Mouse (Mus musculus) embryonic facial prominence, embryonic 14.5 days (tissue): Measurements from ENCODE around the gene Marc2. TPM values are rescaled to one million over a fixed set of nuclear protein-coding genes. Genes with fewer than 3 reads are reported as not detected.
A peak's percentile ranks its signal among the peaks of the same experiment; 100 is the strongest.

Source experiments
- ATAC-seq: fragments of 200-750 bp; cut with Nextera tagmentation; 2 replicates; pipeline ENCODE4 v1.8.0; 2017; ENCODE audit warnings: low read depth, moderate number of reproducible peaks, moderate TSS enrichment
- DNase-seq: peaks from one replicate; pipeline ENCODE4 v3.0.0-alpha.2; 2015; ENCODE audit warnings: low spot score
- H3K27ac ChIP-seq: fragments of 300-500 bp; sonication (generic); replicated peaks from 2 replicates; pipeline ENCODE4 v1.5.1; 2014; ENCODE audit warnings: low read depth, mild to moderate bottlenecking, low read length, moderate library complexity
- H3K27me3 ChIP-seq: fragments of 300-500 bp; sonication (generic); replicated peaks from 2 replicates; pipeline ENCODE4 v1.6.1; 2014; ENCODE audit warnings: low read length; ENCODE audit not compliant: control insufficient read depth, insufficient read depth
- H3K36me3 ChIP-seq: fragments of 300-500 bp; sonication (generic); 2 replicates; pipeline ENCODE4 v1.6.1; 2014; ENCODE audit warnings: low read length, mixed read lengths; ENCODE audit not compliant: control insufficient read depth, insufficient read depth
- H3K4me1 ChIP-seq: fragments of 300-500 bp; sonication (generic); 2 replicates; pipeline ENCODE4 v1.6.1; 2014; ENCODE audit warnings: antibody characterized with exemption, low read length; ENCODE audit not compliant: control insufficient read depth, insufficient read depth
- H3K4me2 ChIP-seq: fragments of 300-500 bp; sonication (generic); 2 replicates; pipeline ENCODE4 v1.6.1; 2014; ENCODE audit warnings: low read depth, mild to moderate bottlenecking, low read length, moderate library complexity, mixed read lengths
- H3K4me3 ChIP-seq: fragments of 300-500 bp; sonication (generic); 2 replicates; pipeline ENCODE4 v1.5.1; 2014; ENCODE audit warnings: low read depth, mild to moderate bottlenecking, low read length
- H3K9ac ChIP-seq: fragments of 300-500 bp; sonication (generic); 2 replicates; pipeline ENCODE4 v1.6.1; 2014; ENCODE audit warnings: low read depth, mild to moderate bottlenecking, low read length, moderate library complexity, mixed read lengths
- H3K9me3 ChIP-seq: fragments of 300-500 bp; sonication (generic); 2 replicates; pipeline ENCODE4 v1.6.1; 2016; ENCODE audit warnings: low read length; ENCODE audit not compliant: control insufficient read depth
- WGBS: fragments of 180-500 bp; shearing (Covaris S2); extraction: QIAGEN DNeasy Blood & Tissue Kit; methylation state at CpG from one replicate; pipeline ENCODE4 v1.1.7; 2014; 5-methylcytosine and 5-hydroxymethylcytosine counted together
- polyA plus RNA-seq: library from polyadenylated mRNA; unstranded; fragments of >200 nt; fragmentation: Nextera tagmentation; extraction: Ambion mirVana; gene quantifications from 2 replicates; pipeline ENCODE4 v1.2.1, GENCODE M21; 2014

The Marc2 gene
- polyA plus RNA-seq, 1 experiment from 2014 or later: 218 TPM

GRCm38 (mm10) chr1:184829897-184830296 lies 16.4 kb downstream of the Marc2 start:
- Histone ChIP-seq H3K9me3 (no peaks in the 10 kb centered on the region), H3K27me3 (no peaks in the 10 kb centered on the region), H3K4me1 (no peaks in the 10 kb centered on the region), H3K36me3 (peaks cover 56% of the 10 kb centered on the region), H3K4me2 (no peak overlapping the region), H3K9ac (no peak overlapping the region), H3K27ac (no peak overlapping the region), H3K4me3 (no peak overlapping the region)
- no peak for ATAC-seq
- no peak for DNase-seq
- 88% methylated on average over 8 of the region's 8 CpGs for WGBS

GRCm38 (mm10) chr1:184827175-184827701 lies 19.0 kb downstream of the Marc2 start:
- Histone ChIP-seq H3K4me3 (no peak overlapping the region), H3K4me1 (no peaks in the 10 kb centered on the region; the same call in 1 of the 2 replicates), H3K4me2 (no peak overlapping the region; the same call in 1 of the 2 replicates), H3K27ac (no peak overlapping the region), H3K9ac (peak overlapping the region; percentile 11; the same call in 1 of the 2 replicates), H3K27me3 (no peaks in the 10 kb centered on the region), H3K9me3 (no peaks in the 10 kb centered on the region), H3K36me3 (peaks cover 37% of the 10 kb centered on the region)
- ATAC-seq (no peak), DNase-seq (no peak)
- WGBS: 38% methylated on average over 23 of the region's 23 CpGs

- 20% methylated on average over 11 of the region's 11 CpGs for WGBS
- DNase-seq: peak; percentile 63
- no peaks in the 10 kb centered on the region for H3K27me3 ChIP-seq
- peak overlapping the region; percentile 36 for H3K4me2 ChIP-seq
- H3K27ac ChIP-seq: no peak overlapping the region
- 0 out of 2 replicates have a peak, but pooled peaks have one; percentile 42 for ATAC-seq
- peaks cover 30% of the 10 kb centered on the region for H3K36me3 ChIP-seq
- H3K9me3 ChIP-seq: no peaks in the 10 kb centered on the region
- H3K4me3 ChIP-seq: no peak overlapping the region
- H3K9ac ChIP-seq: no peak overlapping the region
- no peaks in the 10 kb centered on the region; the same call in 1 of the 2 replicates for H3K4me1 ChIP-seq
Measured at GRCm38 (mm10) chr1:184825093-184825492, 21.2 kb downstream of the Marc2 start.

- H3K9me3 ChIP-seq: no peaks in the 10 kb centered on the region
- no peak overlapping the region for H3K4me3 ChIP-seq
- H3K36me3 ChIP-seq: peaks cover 28% of the 10 kb centered on the region
- peak; percentile 90 for DNase-seq
- no peak overlapping the region for H3K9ac ChIP-seq
- 5% methylated on average over 12 of the region's 12 CpGs for WGBS
- peak; percentile 84 for ATAC-seq
- H3K27me3 ChIP-seq: no peaks in the 10 kb centered on the region
- H3K4me1 ChIP-seq: no peaks in the 10 kb centered on the region; the same call in 1 of the 2 replicates
- H3K4me2 ChIP-seq: peak overlapping the region; percentile 36
- no peak overlapping the region for H3K27ac ChIP-seq
Measured at GRCm38 (mm10) chr1:184824439-184824851, 21.8 kb downstream of the Marc2 start.

GRCm38 (mm10) chr1:184822678-184823077 lies 23.6 kb downstream of the Marc2 start:
- no peak overlapping the region for H3K27ac ChIP-seq
- no peak overlapping the region for H3K9ac ChIP-seq
- peak overlapping the region; percentile 16 for H3K4me2 ChIP-seq
- no peaks in the 10 kb centered on the region for H3K9me3 ChIP-seq
- ATAC-seq (peak; percentile 78), DNase-seq (peak; percentile 72)
- 16% methylated on average over 11 of the region's 11 CpGs for WGBS
- no peaks in the 10 kb centered on the region for H3K27me3 ChIP-seq
- H3K36me3 ChIP-seq: peaks cover 36% of the 10 kb centered on the region
- H3K4me1 ChIP-seq: no peaks in the 10 kb centered on the region; the same call in 1 of the 2 replicates
- H3K4me3 ChIP-seq: no peak overlapping the region

GRCm38 (mm10) chr1:184817768-184818167 lies 28.5 kb downstream of the Marc2 start:
- Histone ChIP-seq H3K36me3 (peaks cover 55% of the 10 kb centered on the region), H3K4me1 (no peaks in the 10 kb centered on the region; the same call in 1 of the 2 replicates), H3K9ac (no peak overlapping the region), H3K9me3 (no peaks in the 10 kb centered on the region), H3K4me2 (no peak overlapping the region), H3K27me3 (no peaks in the 10 kb centered on the region), H3K27ac (no peak overlapping the region), H3K4me3 (no peak overlapping the region)
- no peak for DNase-seq
- ATAC-seq: no peak
- WGBS: 84% methylated on average over 6 of the region's 6 CpGs

- H3K36me3 ChIP-seq: peaks cover 13% of the 10 kb centered on the region; the same call in 1 of the 2 replicates
- H3K27ac ChIP-seq: no peak overlapping the region
- H3K4me3 ChIP-seq: no peak overlapping the region
- peaks cover 8% of the 10 kb centered on the region for H3K4me1 ChIP-seq
- peaks cover 23% of the 10 kb centered on the region for H3K27me3 ChIP-seq
- no peak for ATAC-seq
- H3K4me2 ChIP-seq: no peak overlapping the region
- no peak overlapping the region for H3K9ac ChIP-seq
- 67% methylated on average over 8 of the region's 8 CpGs for WGBS
- H3K9me3 ChIP-seq: no peaks in the 10 kb centered on the region
- DNase-seq: no peak
Measured at GRCm38 (mm10) chr1:184811716-184812250, 34.5 kb downstream of the Marc2 start.

GRCm38 (mm10) chr1:184810780-184811575 lies 35.3 kb downstream of the Marc2 start, which contains the start of gene Marc1:
Gene Marc1 (minus strand): TSS chr1:184811313.
- ATAC-seq (no peak; the same call in 1 of the 2 replicates), DNase-seq (no peak)
- peaks cover 23% of the 10 kb centered on the region for H3K27me3 ChIP-seq
- peak within 1 kb of the TSS; percentile 42; the same call in 1 of the 2 replicates for H3K9ac ChIP-seq
- H3K27ac ChIP-seq: no peak within 1 kb of the TSS
- H3K36me3 ChIP-seq: peaks cover 12% of the 10 kb centered on the region; the same call in 1 of the 2 replicates
- H3K4me2 ChIP-seq: peak within 1 kb of the TSS; percentile 87
- peaks cover 8% of the 10 kb centered on the region for H3K4me1 ChIP-seq
- 7% methylated on average over 35 of the region's 52 CpGs for WGBS
- peak within 1 kb of the TSS; percentile 37 for H3K4me3 ChIP-seq
- no peaks in the 10 kb centered on the region for H3K9me3 ChIP-seq
